Mouse (Mus musculus) liver, embryonic 15.5 days (tissue): ENCODE measurements at regions not wholly inside any gene's neighbourhood (a gene's known extent, or its start where the extent isn't known, plus 50 kb on each side); places are given as distances from the start of the nearest gene placed in this dataset.
"Not testable (repeated sequence)": the region's sequence is repeated elsewhere in the genome, so short reads cannot be mapped to it uniquely, and the experiment has no call there.

Experiments used
- ATAC-seq: fragments of 200-750 bp; cut with Nextera tagmentation; 2 replicates; pipeline ENCODE4 v1.8.0; 2017; ENCODE audit warnings: moderate number of reproducible peaks, mild to moderate bottlenecking, moderate library complexity; ENCODE audit not compliant: insufficient read depth
- H3K27ac ChIP-seq: fragments of 300-500 bp; sonication (generic); replicated peaks from 2 replicates; pipeline ENCODE4 v1.5.1; 2015; ENCODE audit warnings: mild to moderate bottlenecking, inconsistent platforms
- H3K27me3 ChIP-seq: fragments of 300-500 bp; sonication (generic); 2 replicates; pipeline ENCODE4 v1.6.1; 2015; ENCODE audit warnings: mild to moderate bottlenecking, inconsistent platforms
- H3K36me3 ChIP-seq: fragments of 300-500 bp; sonication (generic); replicated peaks from 2 replicates; pipeline ENCODE4 v1.6.1; 2015; ENCODE audit warnings: moderate library complexity, mild to moderate bottlenecking, inconsistent platforms
- H3K4me1 ChIP-seq: fragments of 300-500 bp; sonication (generic); replicated peaks from 2 replicates; pipeline ENCODE4 v1.6.1; 2015; ENCODE audit warnings: inconsistent platforms
- H3K4me2 ChIP-seq: fragments of 300-500 bp; sonication (generic); 2 replicates; pipeline ENCODE4 v1.6.1; 2015; ENCODE audit warnings: moderate library complexity, mild to moderate bottlenecking, inconsistent platforms
- H3K4me3 ChIP-seq: fragments of 300-500 bp; sonication (generic); replicated peaks from 2 replicates; pipeline ENCODE4 v1.5.1; 2015; ENCODE audit warnings: mild to moderate bottlenecking, inconsistent platforms
- H3K9ac ChIP-seq: fragments of 300-500 bp; sonication (generic); 2 replicates; pipeline ENCODE4 v1.6.1; 2015; ENCODE audit warnings: moderate library complexity, mild to moderate bottlenecking, inconsistent platforms
- H3K9me3 ChIP-seq: fragments of 300-500 bp; sonication (generic); replicated peaks from 2 replicates; pipeline ENCODE4 v1.6.1; 2016; ENCODE audit warnings: inconsistent platforms
- WGBS: fragments of 180-500 bp; shearing (Covaris S2); methylation state at CpG from one replicate; pipeline ENCODE4 v1.1.7; 2015; ENCODE audit warnings: mixed read lengths; ENCODE audit not compliant: insufficient replicate concordance; 5-methylcytosine and 5-hydroxymethylcytosine counted together

DNA sequence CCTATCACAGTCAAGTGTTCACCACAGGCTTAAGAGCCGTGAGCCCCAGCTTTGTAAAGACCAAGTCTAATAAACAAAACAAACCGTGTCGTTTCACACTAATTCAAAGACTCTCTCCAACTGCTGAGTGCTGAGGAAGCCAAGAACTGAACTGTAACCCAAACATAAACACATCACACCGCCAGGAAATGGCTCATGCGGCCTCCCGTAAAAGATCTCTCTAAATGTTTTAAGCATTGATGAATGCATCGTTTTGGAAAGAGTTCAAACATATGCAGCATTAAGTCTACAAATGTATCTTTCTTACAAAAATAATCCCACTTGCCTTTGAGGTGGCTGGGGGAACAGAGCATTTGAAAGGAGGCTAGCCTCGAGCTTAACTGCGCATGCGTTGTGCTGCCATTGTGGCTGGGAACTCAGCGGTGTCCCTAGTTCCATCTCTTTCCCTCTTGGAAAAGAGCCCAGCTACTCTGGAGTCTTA lies 280.7 kb downstream of the Gxylt1 start:
- no peak overlapping the region for H3K27ac ChIP-seq
- H3K4me2 ChIP-seq: no peak overlapping the region

DNA sequence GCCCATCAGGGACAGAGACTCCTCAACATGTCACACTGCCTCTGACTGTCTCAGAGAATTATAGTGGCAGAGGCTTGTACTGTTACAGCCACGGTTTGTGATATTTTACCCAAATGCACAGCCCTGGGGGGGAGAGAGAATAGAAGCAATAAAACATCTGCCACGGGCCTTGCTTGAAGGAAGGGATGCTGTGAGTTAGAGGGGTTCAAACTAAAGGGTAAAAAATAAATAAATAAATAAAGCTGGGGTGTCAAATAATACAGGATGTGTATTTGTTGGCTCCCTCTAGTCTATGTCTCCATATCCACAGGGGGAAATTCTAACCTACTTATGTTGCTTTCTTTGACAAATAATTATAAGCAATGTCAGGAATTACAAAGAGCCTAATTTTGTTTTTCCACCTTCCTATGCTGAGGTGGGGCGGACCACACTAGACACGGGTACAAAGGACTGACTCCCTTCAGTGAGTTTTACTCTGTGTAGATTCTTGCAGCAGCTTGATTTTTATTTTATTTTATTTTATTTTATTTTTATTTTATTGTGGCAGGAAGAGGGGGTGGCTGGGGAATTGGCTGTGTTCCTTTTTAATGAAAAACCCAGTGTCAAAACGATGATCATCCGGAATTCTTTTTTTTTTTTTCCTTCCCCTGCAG lies 281.3 kb downstream of the Gxylt1 start:
- Histone ChIP-seq H3K36me3 (no peaks in the 10 kb centered on the region), H3K9ac (no peak overlapping the region), H3K27me3 (no peaks in the 10 kb centered on the region), H3K4me1 (no peaks in the 10 kb centered on the region), H3K27ac (no peak overlapping the region), H3K9me3 (no peaks in the 10 kb centered on the region), H3K4me3 (no peak overlapping the region), H3K4me2 (no peak overlapping the region)
- 68% methylated on average over 6 of the region's 6 CpGs for WGBS
- ATAC-seq: no peak

More for the DNA sequence above, 280.7 kb downstream of the Gxylt1 start:
- Histone ChIP-seq H3K4me3 (no peak overlapping the region), H3K4me1 (no peaks in the 10 kb centered on the region), H3K9ac (no peak overlapping the region), H3K9me3 (no peaks in the 10 kb centered on the region), H3K36me3 (no peaks in the 10 kb centered on the region), H3K27me3 (no peaks in the 10 kb centered on the region)
- ATAC-seq: no peak
- 64% methylated on average over 11 of the region's 11 CpGs for WGBS

DNA sequence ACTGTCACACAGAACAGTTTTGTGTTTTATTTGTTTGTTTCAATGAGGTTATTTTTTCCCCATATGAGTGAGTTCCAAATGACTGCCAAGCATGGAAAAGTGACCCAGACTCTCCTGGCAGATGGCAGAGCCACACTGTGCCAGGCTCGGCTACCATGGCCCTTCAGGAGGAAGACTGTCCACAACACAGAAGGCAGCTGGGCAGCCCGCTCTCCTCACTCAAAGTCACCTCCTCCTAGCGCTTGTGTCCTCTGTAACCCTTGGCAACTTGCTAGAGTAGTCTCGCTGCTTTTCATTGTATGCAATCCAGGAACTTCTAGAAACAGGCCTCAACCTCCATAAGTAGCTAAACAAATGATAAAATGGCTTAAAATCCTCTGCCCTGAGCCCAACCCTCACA lies 299.2 kb downstream of the Gxylt1 start:
- WGBS: 60% methylated on average over 4 of the region's 4 CpGs
- Histone ChIP-seq H3K27ac (no peak overlapping the region), H3K27me3 (no peaks in the 10 kb centered on the region), H3K9ac (no peak overlapping the region), H3K9me3 (no peaks in the 10 kb centered on the region), H3K4me2 (no peak overlapping the region), H3K4me3 (no peak overlapping the region), H3K36me3 (no peaks in the 10 kb centered on the region), H3K4me1 (no peaks in the 10 kb centered on the region)
- no peak for ATAC-seq

DNA sequence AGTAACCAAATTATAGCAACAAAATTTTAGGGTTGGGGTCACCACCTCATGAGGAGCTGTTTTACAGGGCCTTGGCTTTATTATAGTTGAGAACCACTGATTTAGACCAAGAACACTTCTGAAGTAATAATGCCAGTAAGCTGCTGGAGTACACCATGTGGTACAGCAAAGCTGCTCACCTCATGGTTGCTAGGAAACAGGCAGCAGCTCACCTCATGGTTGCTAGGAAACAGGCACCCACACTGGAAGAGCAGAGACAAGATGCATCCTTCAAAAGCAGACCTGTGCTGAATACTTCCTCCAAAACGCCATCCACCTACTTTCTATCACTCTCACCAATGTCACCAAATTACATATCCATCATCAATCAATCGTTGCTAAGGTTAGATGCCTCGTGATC lies 300.0 kb downstream of the Gxylt1 start:
- Histone ChIP-seq H3K4me2 (no peak overlapping the region), H3K4me3 (no peak overlapping the region), H3K4me1 (no peaks in the 10 kb centered on the region), H3K36me3 (no peaks in the 10 kb centered on the region), H3K9ac (no peak overlapping the region), H3K9me3 (no peaks in the 10 kb centered on the region), H3K27ac (no peak overlapping the region), H3K27me3 (no peaks in the 10 kb centered on the region)
- ATAC-seq: no peak
- 44% methylated on average over 3 of the region's 3 CpGs for WGBS

DNA sequence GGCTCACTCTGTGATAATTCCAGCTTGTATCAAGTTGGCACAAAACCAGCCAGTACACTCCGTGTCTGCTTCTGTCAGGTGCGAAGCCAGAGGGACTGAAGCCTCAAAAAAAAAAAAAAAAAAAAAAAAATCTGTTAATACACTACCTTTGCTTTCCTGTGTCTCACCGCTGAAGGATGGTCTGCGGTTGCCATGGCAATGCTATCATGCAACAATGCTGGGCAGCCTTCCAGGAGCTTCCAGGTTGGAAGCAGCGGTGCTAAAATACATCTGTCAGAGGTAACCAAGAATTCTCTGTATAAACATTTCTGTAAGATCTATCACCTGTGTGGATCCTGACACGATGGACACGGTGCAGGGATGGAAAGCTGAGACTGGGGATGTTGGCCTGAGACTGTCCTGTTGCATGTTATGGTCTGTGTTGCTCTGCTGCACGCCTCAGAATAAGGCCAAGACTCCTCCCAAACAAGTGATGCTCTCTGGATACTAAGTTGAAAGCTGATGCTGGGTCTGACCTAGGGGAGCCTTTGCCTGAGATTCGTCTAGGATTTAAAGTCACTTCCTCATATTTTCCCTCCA lies 301.2 kb downstream of the Gxylt1 start:
- Histone ChIP-seq H3K9me3 (no peaks in the 10 kb centered on the region), H3K4me1 (no peaks in the 10 kb centered on the region), H3K27me3 (no peaks in the 10 kb centered on the region), H3K9ac (no peak overlapping the region), H3K36me3 (no peaks in the 10 kb centered on the region), H3K27ac (no peak overlapping the region), H3K4me3 (no peak overlapping the region), H3K4me2 (no peak overlapping the region)
- ATAC-seq: no peak
- 56% methylated on average over 9 of the region's 9 CpGs for WGBS

DNA sequence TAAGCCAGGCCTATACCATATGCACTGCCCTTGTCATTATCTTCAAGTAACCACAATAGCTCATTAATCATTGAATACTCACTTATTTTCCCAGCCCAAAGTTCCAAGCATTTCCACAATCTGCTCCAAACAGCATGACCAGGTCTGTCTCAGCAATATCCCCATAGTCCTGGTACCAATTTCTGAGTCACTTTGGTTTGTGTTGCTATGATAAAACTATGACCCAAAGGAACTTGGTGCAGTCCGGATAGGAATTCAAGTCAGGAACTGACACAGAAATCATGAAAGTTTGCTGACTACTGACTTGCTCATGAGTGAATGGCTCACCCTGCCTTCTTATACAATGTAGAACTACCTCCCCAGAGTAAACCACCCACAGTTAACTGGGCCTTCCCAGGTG lies 309.4 kb downstream of the Gxylt1 start:
- no peaks in the 10 kb centered on the region for H3K4me1 ChIP-seq
- 63% methylated on average over 1 of the region's 1 CpGs for WGBS
- H3K27ac ChIP-seq: no peak overlapping the region
- no peaks in the 10 kb centered on the region for H3K36me3 ChIP-seq
- H3K4me3 ChIP-seq: no peak overlapping the region
- no peak for ATAC-seq
- no peak overlapping the region for H3K9ac ChIP-seq
- no peaks in the 10 kb centered on the region for H3K9me3 ChIP-seq
- H3K27me3 ChIP-seq: no peaks in the 10 kb centered on the region
- no peak overlapping the region for H3K4me2 ChIP-seq

DNA sequence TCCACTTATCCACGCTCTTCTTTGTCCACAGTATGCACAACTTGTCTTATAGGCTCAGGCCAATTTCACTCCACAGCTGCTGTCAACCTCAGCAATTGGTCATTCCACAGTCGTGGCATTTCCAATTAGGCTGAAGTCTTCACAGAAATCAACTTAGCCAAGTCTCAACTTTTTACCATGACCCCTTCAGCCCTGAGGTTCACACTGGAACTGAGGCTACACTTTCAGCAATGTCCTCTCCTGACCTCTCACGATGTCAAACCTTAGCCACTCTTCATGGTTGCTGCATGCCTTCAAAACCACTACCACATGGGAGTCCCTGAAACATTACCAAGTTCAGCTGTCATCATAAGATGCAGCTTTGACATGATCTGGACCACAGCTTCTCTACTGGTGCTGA lies 310.1 kb downstream of the Gxylt1 start:
- Histone ChIP-seq H3K4me3 (no peak overlapping the region), H3K36me3 (no peaks in the 10 kb centered on the region), H3K27ac (no peak overlapping the region), H3K27me3 (no peaks in the 10 kb centered on the region), H3K9ac (no peak overlapping the region), H3K9me3 (no peaks in the 10 kb centered on the region), H3K4me1 (no peaks in the 10 kb centered on the region), H3K4me2 (no peak overlapping the region)
- no peak for ATAC-seq
- WGBS: 51% methylated on average over 3 of the region's 3 CpGs

DNA sequence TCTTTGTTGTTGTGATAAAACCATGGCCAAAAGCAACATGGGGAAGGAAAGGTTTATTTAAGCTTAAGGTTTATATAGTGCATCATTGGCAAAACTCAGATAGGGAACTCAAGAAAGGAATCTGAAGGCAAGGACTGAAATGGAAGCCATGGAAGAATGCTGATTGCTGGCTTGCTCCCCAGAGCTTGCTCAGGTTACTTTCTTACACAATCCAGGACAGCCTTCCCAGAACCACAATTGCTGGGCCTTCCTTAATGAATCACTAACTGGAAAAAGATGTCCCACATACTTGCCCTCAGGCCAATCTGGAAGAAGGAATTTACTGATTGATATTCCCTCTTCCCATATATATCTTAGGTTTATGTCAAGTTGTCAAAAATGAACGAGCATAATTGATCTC lies 310.8 kb downstream of the Gxylt1 start:
- H3K4me2 ChIP-seq: no peak overlapping the region
- H3K27me3 ChIP-seq: no peaks in the 10 kb centered on the region
- no peak for ATAC-seq
- H3K4me1 ChIP-seq: no peaks in the 10 kb centered on the region
- H3K36me3 ChIP-seq: no peaks in the 10 kb centered on the region
- H3K9me3 ChIP-seq: no peaks in the 10 kb centered on the region
- 48% methylated on average over 1 of the region's 1 CpGs for WGBS
- no peak overlapping the region for H3K9ac ChIP-seq
- no peak overlapping the region for H3K27ac ChIP-seq
- no peak overlapping the region for H3K4me3 ChIP-seq

DNA sequence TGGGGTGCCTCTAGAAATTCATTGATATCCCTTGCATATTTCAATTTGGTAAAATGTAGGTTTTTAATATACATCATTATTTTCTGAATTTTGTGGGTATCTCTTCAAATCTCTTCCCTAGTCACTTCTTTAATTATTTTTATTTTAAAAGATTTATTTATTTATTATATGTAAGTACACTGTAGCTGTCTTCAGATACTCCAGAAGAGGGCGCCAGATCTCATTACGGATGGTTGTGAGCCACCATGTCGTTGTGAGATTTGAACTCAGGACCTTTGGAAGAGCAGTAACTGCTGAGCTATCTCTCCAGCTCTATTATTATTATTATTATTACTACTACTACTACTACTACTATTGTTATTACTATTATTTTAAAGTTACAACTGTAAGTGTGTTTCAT lies 324.1 kb downstream of the Gxylt1 start:
- not testable (repeated sequence) for H3K36me3 ChIP-seq, H3K9ac ChIP-seq, H3K4me2 ChIP-seq, H3K9me3 ChIP-seq, H3K27ac ChIP-seq, H3K27me3 ChIP-seq, ATAC-seq, H3K4me1 ChIP-seq, H3K4me3 ChIP-seq
- WGBS: 47% methylated on average over 3 of the region's 3 CpGs

DNA sequence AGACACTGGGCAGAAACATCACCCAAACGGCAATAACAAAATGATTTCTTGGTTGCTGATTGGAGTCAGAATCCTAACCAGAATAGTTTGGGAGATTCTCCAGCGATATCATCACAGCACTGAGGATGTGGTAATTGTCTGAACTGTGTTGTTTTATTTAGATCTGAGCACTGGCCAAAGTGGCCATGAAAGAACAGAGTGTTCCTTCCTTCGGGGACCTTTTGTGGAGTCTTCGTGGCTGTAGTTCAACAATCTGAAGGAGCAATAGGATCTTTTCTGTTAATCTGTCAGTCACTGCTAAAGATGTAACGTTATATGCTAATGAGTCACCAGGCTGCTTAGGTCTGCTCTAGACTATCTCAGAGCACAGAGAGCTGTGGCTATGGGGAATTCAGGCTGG lies 328.8 kb downstream of the Gxylt1 start:
- H3K27me3 ChIP-seq: no peaks in the 10 kb centered on the region
- H3K4me3 ChIP-seq: no peak overlapping the region
- H3K27ac ChIP-seq: no peak overlapping the region
- no peak overlapping the region for H3K9ac ChIP-seq
- no peak overlapping the region for H3K4me2 ChIP-seq
- no peaks in the 10 kb centered on the region for H3K4me1 ChIP-seq
- 64% methylated on average over 5 of the region's 5 CpGs for WGBS
- H3K9me3 ChIP-seq: no peaks in the 10 kb centered on the region
- no peak for ATAC-seq
- H3K36me3 ChIP-seq: no peaks in the 10 kb centered on the region

DNA sequence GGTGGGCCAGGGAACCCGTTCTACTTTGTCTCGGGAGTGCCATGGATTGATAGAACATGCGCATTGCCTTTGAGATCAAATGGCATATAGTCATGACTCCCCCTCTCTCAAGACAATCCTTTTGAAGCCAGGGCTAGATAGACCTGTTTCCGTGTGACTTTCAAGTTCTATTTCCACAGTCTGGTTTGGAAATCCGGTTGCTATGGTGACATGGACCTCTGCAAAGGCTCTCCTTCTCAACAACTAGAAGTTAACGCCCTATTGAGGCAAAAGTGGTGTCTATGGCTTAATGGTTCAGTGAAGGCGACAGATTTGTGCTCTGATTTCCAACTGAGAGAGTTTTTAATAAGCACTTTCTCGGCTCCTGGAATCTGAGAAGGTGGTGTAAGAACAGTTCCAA lies 371.2 kb downstream of the Gxylt1 start:
- H3K9me3 ChIP-seq: no peaks in the 10 kb centered on the region
- no peak for ATAC-seq
- H3K4me2 ChIP-seq: no peak overlapping the region
- no peaks in the 10 kb centered on the region for H3K4me1 ChIP-seq
- no peak overlapping the region for H3K4me3 ChIP-seq
- H3K27ac ChIP-seq: no peak overlapping the region
- H3K36me3 ChIP-seq: no peaks in the 10 kb centered on the region
- 61% methylated on average over 8 of the region's 8 CpGs for WGBS
- H3K9ac ChIP-seq: no peak overlapping the region
- no peaks in the 10 kb centered on the region for H3K27me3 ChIP-seq

DNA sequence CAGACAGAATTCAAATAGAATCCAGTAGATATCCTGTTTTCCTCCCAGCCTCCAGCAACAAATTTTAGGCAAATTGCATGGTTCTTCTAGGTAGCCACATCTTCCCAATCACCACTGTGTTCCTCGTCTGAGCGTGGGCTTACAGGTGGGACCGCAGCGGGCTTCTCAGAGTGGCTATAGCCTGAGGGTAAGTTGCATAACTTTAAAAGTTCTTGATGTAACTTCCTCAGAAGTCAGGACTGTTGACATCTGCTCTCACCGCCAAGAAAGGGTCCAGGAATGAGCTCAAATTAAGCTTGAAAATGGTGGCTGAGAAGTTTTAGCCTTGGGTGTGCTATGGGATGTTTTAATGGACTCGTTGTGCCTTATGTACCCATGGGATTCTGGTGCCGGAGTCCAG lies 377.7 kb downstream of the Gxylt1 start:
- no peaks in the 10 kb centered on the region for H3K27me3 ChIP-seq
- H3K36me3 ChIP-seq: no peaks in the 10 kb centered on the region
- H3K9ac ChIP-seq: no peak overlapping the region
- WGBS: 58% methylated on average over 7 of the region's 7 CpGs
- H3K4me3 ChIP-seq: no peak overlapping the region
- no peak for ATAC-seq
- H3K4me1 ChIP-seq: no peaks in the 10 kb centered on the region
- H3K9me3 ChIP-seq: no peaks in the 10 kb centered on the region
- H3K27ac ChIP-seq: no peak overlapping the region
- no peak overlapping the region for H3K4me2 ChIP-seq
